Mouse (Mus musculus): Measurements from ENCODE around the gene Ncs1. TPM values are rescaled to one million over a fixed set of nuclear protein-coding genes. Genes with fewer than 3 reads are reported as not detected.
A peak's percentile ranks its signal among the peaks of the same experiment; 100 is the strongest.

Ncs1 gene
- polyA plus RNA-seq (2015; fragmentation: Nextera tagmentation; extraction: Ambion mirVana) = 17.1 and 17.4 TPM in 2 replicates

DNA sequence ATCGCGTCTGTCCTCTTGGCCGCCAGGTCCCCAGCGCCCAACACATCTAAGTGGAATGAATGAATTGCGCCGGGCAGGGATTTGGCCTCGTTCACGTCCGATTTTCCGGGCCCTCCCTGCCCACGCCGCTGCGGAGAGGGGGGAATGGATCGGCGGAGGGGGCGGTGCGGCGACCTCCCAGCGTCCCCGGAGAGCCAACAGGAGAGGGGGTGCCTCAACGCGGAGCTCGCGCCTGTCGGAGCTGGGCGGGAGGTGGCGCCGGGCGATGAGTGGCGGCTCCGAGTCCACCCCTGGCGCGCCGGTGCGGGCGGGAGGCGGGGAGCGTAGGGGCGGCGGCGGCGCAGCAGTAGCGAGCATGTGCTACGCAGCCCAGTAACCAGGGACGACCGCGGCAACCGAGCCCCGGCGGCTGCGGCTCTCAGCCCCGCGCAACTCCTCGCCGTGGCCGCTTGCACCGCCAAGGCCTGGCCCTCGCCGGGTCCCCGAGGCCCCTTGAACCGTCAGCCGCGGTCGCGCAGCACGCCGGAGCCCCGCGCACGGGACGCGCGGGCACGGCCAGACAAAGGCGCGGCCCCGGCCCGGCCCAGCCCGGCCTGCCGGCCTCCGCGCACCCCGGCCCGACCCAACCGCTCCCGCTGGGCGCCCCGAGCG is at the start of gene Ncs1:
Gene Ncs1, plus strand, starts transcription at position 333 of the 651 bp plus-strand sequence.
- Histone ChIP-seq H3K36me3 (no peaks in the 10 kb centered on the region), H3K4me1 (peaks cover 39% of the 10 kb centered on the region), H3K9me3 (no peaks in the 10 kb centered on the region), H3K27ac (0 out of 2 replicates have a peak within 1 kb of the TSS, but pooled peaks have one; percentile 15), H3K4me2 (peak within 1 kb of the TSS; percentile 98), H3K27me3 (peaks cover 11% of the 10 kb centered on the region; the same call in 1 of the 2 replicates), H3K4me3 (peak within 1 kb of the TSS; percentile 72), H3K9ac (peak within 1 kb of the TSS; percentile 67)
- ATAC-seq (ENCODE audit: borderline replicate concordance, extremely low read depth, low FRiP score, low TSS enrichment) = peak; percentile 80
- under 1% methylated on average over 73 of the region's 89 CpGs for WGBS

DNA sequence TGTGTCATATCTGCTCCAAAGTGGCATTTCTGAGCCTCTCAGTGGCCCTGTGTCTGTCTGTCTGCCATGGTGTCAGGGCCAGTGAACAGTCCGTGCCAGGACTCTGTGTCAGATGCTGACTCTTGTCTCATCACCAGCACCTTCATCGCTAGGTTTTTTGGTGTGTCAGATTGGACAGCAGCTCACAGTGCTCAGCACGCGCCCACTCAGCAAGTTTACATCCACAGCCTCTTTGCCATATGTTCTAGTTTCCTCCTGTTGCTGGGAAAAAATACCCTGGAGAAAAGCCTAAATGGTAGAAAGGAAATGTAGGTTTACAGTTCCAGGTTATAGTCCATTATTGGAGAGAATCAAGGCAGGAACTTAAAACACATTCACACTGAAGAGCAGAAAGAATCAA is 47.0 kb upstream of the Ncs1 start:
- no peak for ATAC-seq (ENCODE audit: borderline replicate concordance, extremely low read depth, low FRiP score, low TSS enrichment)
- Histone ChIP-seq H3K4me1 (no peaks in the 10 kb centered on the region), H3K4me3 (no peak overlapping the region), H3K9me3 (no peaks in the 10 kb centered on the region), H3K4me2 (no peak overlapping the region), H3K27me3 (no peaks in the 10 kb centered on the region), H3K27ac (no peak overlapping the region), H3K9ac (no peak overlapping the region), H3K36me3 (peaks cover 17% of the 10 kb centered on the region)
- 73% methylated on average over 4 of the region's 4 CpGs for WGBS

DNA sequence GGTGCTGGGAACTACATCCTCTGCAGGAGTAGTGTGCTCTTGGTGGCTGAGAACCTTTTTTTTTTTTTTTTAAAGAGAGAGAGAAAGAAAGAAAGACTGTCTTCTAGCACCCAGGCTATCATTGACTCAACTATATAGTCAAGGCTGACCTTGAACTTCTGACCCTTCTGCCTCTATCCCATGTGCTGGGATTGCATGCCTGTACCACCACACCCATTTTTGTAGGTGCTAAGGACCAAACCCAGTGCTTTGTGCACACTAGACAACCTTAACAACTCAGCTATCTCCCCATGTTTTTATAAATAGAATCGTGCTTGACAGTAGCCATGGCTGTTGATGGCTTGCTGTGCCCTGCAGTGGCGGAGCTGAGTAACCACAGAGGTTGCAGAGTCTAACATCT is 45.6 kb upstream of the Ncs1 start:
- H3K27me3 ChIP-seq = no peaks in the 10 kb centered on the region
- H3K36me3 ChIP-seq = peaks cover 12% of the 10 kb centered on the region
- no peaks in the 10 kb centered on the region for H3K9me3 ChIP-seq
- no peak overlapping the region for H3K9ac ChIP-seq
- no peaks in the 10 kb centered on the region for H3K4me1 ChIP-seq
- WGBS = 91% methylated on average over 2 of the region's 2 CpGs
- no peak overlapping the region for H3K4me2 ChIP-seq
- no peak overlapping the region for H3K27ac ChIP-seq
- no peak overlapping the region for H3K4me3 ChIP-seq
- no peak for ATAC-seq (ENCODE audit: borderline replicate concordance, extremely low read depth, low FRiP score, low TSS enrichment)

DNA sequence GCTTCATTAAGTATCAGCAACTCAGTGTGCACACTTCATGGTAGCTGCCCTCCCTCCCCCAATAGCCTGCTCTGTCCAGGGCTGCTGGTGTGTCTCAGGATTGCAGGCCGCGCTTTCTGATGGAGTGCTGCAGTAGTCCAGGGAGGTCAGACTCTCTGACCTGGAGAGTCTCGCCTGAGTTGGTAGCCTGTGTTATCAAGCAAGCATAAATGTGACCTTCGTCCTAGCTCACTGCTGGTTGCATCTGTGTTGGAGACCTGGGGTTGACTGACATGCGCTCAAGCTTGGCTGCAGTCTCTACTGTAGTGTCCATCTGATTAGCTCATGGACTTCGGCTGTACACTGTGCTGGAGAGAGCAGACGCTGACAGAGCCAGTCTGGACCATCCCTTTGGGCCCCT is 43.8 kb upstream of the Ncs1 start:
- no peaks in the 10 kb centered on the region for H3K27me3 ChIP-seq
- no peaks in the 10 kb centered on the region for H3K4me1 ChIP-seq
- H3K36me3 ChIP-seq = peaks cover 9% of the 10 kb centered on the region
- no peak overlapping the region for H3K4me3 ChIP-seq
- WGBS = 85% methylated on average over 7 of the region's 7 CpGs
- H3K27ac ChIP-seq = no peak overlapping the region
- no peaks in the 10 kb centered on the region for H3K9me3 ChIP-seq
- no peak overlapping the region for H3K9ac ChIP-seq
- H3K4me2 ChIP-seq = no peak overlapping the region
- no peak for ATAC-seq (ENCODE audit: borderline replicate concordance, extremely low read depth, low FRiP score, low TSS enrichment)

DNA sequence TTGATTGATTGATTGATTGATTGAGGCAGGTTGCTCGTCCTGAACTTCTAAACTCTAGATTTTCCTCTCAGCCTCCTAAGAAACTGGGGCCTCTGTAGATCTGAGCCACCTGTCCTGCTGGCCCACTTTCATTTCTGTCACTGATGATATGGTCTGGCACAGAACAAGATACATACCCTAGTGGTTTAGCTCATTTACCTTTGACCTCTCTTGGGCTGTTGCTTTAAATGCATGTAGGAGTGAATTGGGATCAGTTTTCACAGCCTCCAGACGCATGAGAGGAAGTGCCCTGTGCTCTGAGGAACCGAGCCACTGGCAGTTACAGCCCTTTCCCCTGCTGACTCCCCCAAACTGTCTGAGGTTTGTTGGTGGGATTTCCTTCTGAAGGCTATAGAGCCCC is 43.3 kb upstream of the Ncs1 start:
- ATAC-seq (ENCODE audit: borderline replicate concordance, extremely low read depth, low FRiP score, low TSS enrichment) = no peak
- Histone ChIP-seq H3K9me3 (no peaks in the 10 kb centered on the region), H3K27me3 (no peaks in the 10 kb centered on the region), H3K4me1 (no peaks in the 10 kb centered on the region), H3K9ac (no peak overlapping the region), H3K4me3 (no peak overlapping the region), H3K36me3 (peaks cover 8% of the 10 kb centered on the region; the same call in 1 of the 2 replicates), H3K27ac (no peak overlapping the region), H3K4me2 (no peak overlapping the region)
- WGBS = 35% methylated on average over 3 of the region's 3 CpGs

DNA sequence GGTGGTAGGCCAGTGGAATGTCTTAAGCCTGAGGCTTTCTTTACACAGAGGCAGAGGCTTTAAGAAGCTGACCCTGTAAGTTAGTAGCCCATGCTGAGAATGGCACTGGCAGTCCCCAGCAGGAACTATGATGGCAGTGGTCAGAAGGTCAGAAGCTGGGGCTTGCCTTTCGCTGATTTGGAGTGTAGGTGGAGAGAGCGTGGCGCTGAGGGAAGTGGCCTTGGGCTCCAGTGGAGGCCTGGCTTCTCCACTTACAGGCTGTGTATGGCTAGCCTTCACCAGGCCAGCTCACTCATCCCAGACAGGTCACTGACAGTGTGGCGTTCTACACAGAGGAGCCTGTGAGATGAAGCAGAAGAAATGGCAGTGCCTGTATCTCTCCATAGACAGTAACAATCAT is 42.7 kb upstream of the Ncs1 start:
- Histone ChIP-seq H3K4me3 (no peak overlapping the region), H3K27ac (no peak overlapping the region), H3K9me3 (no peaks in the 10 kb centered on the region), H3K36me3 (peaks cover 13% of the 10 kb centered on the region; the same call in 1 of the 2 replicates), H3K4me1 (no peaks in the 10 kb centered on the region), H3K4me2 (no peak overlapping the region), H3K27me3 (no peaks in the 10 kb centered on the region), H3K9ac (no peak overlapping the region)
- ATAC-seq (ENCODE audit: borderline replicate concordance, extremely low read depth, low FRiP score, low TSS enrichment) = no peak
- 75% methylated on average over 4 of the region's 4 CpGs for WGBS

DNA sequence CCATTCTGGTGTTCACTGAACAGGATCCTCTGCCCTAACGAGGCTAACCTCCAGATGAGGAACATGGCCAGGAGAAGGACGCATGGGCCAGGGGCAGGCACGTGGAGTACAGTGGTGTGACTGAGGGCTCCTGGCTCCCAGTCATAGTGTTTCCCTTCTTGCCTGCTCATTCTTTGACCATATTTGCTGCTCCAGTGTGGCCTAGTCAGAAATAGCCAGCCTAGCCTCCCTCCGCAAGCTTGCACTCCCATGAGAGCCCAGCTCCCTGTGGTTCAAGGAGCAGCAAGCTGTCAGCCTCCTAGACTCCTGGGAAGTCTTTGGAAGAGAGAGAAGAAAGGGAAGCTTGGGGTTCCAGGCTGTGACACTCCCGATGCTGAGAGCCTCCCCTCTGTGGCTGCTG is 40.9 kb upstream of the Ncs1 start:
- Histone ChIP-seq H3K9me3 (no peaks in the 10 kb centered on the region), H3K27me3 (no peaks in the 10 kb centered on the region), H3K36me3 (peaks cover 15% of the 10 kb centered on the region), H3K4me2 (no peak overlapping the region), H3K4me3 (no peak overlapping the region), H3K9ac (no peak overlapping the region), H3K27ac (no peak overlapping the region), H3K4me1 (no peaks in the 10 kb centered on the region)
- ATAC-seq (ENCODE audit: borderline replicate concordance, extremely low read depth, low FRiP score, low TSS enrichment) = no peak
- 86% methylated on average over 5 of the region's 5 CpGs for WGBS

DNA sequence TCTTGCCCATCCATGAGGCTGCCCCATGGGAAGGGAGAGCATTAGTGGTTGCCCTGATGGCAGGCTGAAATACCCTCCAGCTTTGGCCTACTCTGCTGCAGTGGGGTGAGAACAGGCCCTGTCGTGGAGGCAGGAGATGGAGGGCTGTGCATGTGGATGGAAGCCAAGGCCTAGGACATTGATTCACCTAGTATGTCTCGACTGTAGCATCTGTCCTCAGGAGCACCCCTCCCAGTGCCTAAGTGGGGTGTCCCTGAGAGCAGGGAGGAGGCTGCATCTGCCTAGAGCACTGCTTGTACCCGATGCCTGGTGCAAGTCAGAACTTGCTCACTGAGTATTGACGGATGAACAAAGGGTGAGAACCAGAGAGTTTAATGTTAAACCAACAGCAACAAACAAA is 39.4 kb upstream of the Ncs1 start:
- Histone ChIP-seq H3K27me3 (no peaks in the 10 kb centered on the region), H3K4me1 (no peaks in the 10 kb centered on the region), H3K4me2 (no peak overlapping the region), H3K36me3 (peaks cover 26% of the 10 kb centered on the region), H3K4me3 (no peak overlapping the region), H3K9me3 (no peaks in the 10 kb centered on the region), H3K9ac (no peak overlapping the region), H3K27ac (no peak overlapping the region)
- WGBS = 70% methylated on average over 4 of the region's 4 CpGs
- no peak for ATAC-seq (ENCODE audit: borderline replicate concordance, extremely low read depth, low FRiP score, low TSS enrichment)

DNA sequence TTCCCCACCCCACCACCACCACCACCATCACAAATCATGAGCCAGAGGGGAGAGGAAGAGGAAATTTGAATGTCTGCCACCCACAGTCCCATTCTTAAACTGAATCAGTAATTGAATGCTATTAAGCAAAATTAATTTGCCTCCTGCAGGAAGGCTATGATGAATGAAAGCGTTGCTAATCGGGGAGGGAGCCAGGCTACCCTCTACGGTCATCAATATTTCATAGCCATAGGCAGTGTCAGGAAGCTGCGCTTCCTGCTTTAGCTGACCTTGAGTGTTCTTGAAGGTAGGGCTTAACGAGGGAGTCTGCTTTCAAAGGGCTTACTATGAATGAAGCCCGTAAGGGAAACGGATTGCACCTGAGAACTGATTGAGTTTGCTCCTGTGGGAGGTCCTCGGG is 38.7 kb upstream of the Ncs1 start:
- Histone ChIP-seq H3K9ac (no peak overlapping the region), H3K9me3 (no peaks in the 10 kb centered on the region), H3K27me3 (no peaks in the 10 kb centered on the region), H3K27ac (no peak overlapping the region), H3K4me2 (no peak overlapping the region), H3K4me1 (no peaks in the 10 kb centered on the region), H3K36me3 (peaks cover 26% of the 10 kb centered on the region), H3K4me3 (no peak overlapping the region)
- 57% methylated on average over 8 of the region's 8 CpGs for WGBS
- no peak for ATAC-seq (ENCODE audit: borderline replicate concordance, extremely low read depth, low FRiP score, low TSS enrichment)

DNA sequence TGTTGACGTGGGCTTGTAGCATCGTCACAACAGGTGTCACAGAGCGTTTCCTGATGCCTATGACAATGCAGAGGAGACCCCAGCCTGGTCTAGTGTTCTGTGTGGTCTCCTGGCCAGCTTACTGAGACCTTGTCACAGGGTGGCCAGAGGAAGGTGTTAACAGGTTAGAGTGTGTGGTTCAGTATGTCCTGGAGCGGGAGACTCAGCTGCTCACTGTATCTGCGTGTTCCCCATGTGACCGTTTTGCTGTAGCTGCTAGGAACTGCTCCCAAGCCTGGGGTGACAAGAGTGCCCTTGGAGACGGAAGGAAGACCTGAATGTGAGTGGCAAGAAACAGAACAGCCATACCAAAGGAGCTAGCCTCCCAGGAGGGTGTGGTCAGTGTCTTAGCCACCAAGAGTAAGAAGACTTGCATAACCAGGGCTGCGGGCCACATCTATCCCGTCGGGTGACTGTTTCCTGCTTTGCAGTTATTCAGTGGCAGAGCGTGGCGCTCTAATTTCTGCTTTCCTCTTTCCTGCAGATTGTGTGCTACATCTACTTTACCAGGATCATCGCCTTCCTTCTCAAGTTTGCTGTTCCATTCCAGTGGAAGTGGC is 37.0 kb upstream of the Ncs1 start:
- Histone ChIP-seq H3K4me1 (no peaks in the 10 kb centered on the region), H3K36me3 (peaks cover 26% of the 10 kb centered on the region), H3K27ac (no peak overlapping the region), H3K4me2 (no peak overlapping the region), H3K4me3 (no peak overlapping the region), H3K9me3 (no peaks in the 10 kb centered on the region), H3K9ac (no peak overlapping the region), H3K27me3 (no peaks in the 10 kb centered on the region)
- WGBS = 86% methylated on average over 13 of the region's 13 CpGs
- ATAC-seq (ENCODE audit: borderline replicate concordance, extremely low read depth, low FRiP score, low TSS enrichment) = no peak

DNA sequence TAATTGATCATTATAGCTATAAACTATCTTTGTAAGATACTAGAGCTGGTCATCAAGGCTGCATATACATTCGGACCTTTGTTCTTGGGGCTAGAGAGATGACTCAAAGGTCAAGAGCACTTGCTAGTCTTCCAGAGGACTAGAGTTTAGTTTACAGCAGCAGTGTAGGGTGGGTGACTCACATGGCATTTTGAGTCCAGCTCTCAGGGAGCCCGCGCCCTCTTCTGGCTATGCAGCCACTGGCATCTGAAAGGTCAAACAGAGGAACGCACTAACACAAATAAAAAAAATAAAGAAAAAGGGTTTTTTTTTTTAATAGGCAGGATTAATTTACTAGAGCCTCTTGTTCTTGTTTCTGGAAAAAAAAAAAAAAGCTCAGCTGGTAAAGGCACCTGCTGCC is 36.1 kb upstream of the Ncs1 start:
- 68% methylated on average over 4 of the region's 4 CpGs for WGBS
- H3K27me3 ChIP-seq = no peaks in the 10 kb centered on the region
- no peaks in the 10 kb centered on the region for H3K9me3 ChIP-seq
- H3K36me3 ChIP-seq = peaks cover 29% of the 10 kb centered on the region
- H3K27ac ChIP-seq = no peak overlapping the region
- H3K9ac ChIP-seq = no peak overlapping the region
- H3K4me3 ChIP-seq = no peak overlapping the region
- no peak overlapping the region for H3K4me2 ChIP-seq
- ATAC-seq (ENCODE audit: borderline replicate concordance, extremely low read depth, low FRiP score, low TSS enrichment) = no peak
- H3K4me1 ChIP-seq = no peaks in the 10 kb centered on the region

DNA sequence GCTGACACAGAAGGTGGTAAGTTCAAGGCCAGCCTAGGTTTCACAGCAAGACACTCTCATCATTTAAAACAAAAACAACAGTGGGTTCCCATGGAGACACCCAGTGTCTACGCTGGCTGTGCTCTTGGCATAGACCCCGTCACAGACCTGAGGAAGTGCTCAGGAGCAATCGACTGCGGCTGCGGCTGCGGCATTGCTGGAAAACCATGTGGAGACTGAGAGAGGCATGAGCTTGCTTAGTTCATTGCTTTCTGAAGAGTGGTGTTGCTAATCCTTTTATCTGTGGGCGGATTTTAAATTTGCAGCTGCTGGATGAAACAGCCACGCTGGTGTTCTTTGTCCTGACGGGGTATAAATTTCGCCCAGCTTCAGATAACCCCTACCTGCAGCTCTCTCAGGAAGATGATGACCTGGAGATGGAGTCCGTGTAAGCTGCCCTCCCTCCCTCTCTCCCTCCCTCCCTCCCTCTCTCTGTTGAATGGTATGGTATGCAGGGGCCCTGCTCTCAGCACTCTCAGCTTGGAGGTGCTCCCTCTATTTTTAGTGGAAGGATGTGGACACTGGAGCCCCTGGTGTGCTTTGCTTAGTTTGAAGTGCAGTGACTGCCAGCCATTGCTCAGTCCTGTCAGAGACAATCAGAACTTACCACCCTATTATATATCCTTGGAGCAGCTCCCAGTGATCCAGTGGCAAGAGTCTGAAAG is 35.3 kb upstream of the Ncs1 start:
- no peak overlapping the region for H3K4me2 ChIP-seq
- no peaks in the 10 kb centered on the region for H3K4me1 ChIP-seq
- WGBS = 70% methylated on average over 11 of the region's 11 CpGs
- no peaks in the 10 kb centered on the region for H3K27me3 ChIP-seq
- no peak for ATAC-seq (ENCODE audit: borderline replicate concordance, extremely low read depth, low FRiP score, low TSS enrichment)
- peaks cover 32% of the 10 kb centered on the region for H3K36me3 ChIP-seq
- H3K27ac ChIP-seq = no peak overlapping the region
- H3K9ac ChIP-seq = no peak overlapping the region
- H3K4me3 ChIP-seq = no peak overlapping the region
- H3K9me3 ChIP-seq = no peaks in the 10 kb centered on the region
